Mouse (Mus musculus) ovary, adult 18-20 months (tissue): ENCODE data around the gene Rom1.

ENCODE experiments used
- DNase-seq: peaks from one replicate; pipeline ENCODE4 v3.0.0; 2022; ENCODE audit warnings: low spot score, mixed read lengths

The Rom1 gene

DNA sequence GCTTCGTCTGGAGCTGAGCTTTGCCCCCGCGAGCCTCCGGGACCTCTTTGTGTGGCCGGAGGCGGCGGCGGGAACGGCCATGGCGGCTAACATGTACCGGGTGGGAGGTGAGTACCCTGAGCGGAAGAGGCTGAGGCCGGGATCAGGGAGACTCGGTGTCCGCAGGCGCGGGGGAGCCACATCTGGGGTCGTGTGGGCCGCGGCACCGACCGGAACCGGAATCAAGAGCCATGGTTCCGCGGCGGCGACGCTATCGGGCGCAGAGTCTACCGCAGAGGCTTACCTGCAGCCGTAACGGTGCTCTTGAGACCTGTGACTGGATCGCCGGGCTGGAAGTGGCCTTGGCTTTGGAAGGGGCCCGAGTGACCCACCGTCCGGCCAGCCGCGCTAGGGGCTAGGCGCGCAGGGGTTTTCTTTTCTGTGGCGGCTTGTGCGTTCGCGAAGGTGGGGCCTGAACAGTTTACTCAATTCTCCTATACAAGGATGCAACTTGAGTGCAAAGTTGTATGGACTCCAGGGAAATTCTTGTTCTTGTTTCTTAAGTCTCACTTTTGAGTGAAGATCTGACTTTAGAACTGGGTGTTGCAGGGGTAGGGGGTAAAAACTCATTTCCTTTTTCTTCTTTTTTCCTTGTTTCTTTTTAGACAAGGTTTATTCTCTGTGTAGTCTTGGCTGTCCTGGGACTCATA lies 13.3 kb upstream of the Rom1 start:
- DNase-seq, result no peak

- peak; percentile 90 for DNase-seq
Observed at GRCm38 (mm10) chr19:8941515-8942217, 12.5 kb upstream of the Rom1 start, which contains the start of gene Mta2. TSS of gene Mta2 (plus strand) at chr19:8941875.

- DNase-seq, result no peak
Observed at GRCm38 (mm10) chr19:8941136-8941514, 12.0 kb upstream of the Rom1 start.

- no peak for DNase-seq
Observed at GRCm38 (mm10) chr19:8940526-8941133, 11.5 kb upstream of the Rom1 start.

- no peak for DNase-seq
Observed at GRCm38 (mm10) chr19:8936736-8937135, 7.6 kb upstream of the Rom1 start.

GRCm38 (mm10) chr19:8930771-8931170 lies 1.6 kb upstream of the Rom1 start:
- no peak for DNase-seq

DNA sequence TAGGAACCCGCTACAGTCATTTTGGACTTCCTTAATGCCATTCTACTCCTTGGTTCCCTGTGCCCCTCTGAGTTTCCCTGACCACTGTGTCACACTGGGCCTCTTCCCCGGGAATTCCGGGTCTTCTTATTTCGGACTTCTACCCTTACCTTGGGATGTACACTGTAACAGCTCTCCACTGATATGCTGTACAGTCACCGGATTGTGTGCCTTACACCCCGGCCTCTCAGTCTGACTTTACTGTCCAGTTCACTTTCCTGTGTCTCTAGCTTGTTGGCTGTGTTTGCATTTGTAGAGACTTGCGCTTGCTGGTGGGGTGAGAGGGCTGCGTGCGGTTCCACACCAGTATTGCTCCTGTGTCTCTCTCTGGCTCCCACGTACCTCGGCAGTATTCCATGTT lies 961 bp upstream of the Rom1 start:
- no peak for DNase-seq

DNA sequence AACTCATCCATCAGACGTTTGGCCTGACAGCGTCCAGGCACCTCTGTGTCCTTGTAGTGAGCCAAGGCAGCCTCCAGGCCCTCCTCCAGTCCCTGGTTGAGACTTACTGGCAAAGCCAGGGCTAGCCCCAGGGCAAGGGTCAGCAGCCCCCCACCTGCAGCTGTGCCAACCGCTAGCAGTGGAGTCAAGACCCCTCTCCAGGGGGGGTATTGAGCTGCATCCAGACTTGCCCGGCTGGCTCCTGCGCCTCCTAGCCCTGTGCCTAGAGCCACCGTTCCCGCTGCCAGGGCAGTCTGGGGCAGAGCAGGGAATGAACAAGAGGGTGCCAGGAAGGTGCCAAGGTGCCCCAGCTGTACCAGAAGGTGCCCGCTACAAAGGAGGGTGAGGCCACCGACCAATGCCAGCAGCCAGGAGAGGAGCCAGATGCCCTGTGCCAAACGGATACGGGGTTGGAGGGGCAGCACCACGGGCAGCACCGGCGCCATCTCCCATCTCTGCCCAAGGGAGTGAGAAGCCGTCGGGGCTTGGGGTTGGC lies 400 bp downstream of the Rom1 start:
- no peak for DNase-seq

DNA sequence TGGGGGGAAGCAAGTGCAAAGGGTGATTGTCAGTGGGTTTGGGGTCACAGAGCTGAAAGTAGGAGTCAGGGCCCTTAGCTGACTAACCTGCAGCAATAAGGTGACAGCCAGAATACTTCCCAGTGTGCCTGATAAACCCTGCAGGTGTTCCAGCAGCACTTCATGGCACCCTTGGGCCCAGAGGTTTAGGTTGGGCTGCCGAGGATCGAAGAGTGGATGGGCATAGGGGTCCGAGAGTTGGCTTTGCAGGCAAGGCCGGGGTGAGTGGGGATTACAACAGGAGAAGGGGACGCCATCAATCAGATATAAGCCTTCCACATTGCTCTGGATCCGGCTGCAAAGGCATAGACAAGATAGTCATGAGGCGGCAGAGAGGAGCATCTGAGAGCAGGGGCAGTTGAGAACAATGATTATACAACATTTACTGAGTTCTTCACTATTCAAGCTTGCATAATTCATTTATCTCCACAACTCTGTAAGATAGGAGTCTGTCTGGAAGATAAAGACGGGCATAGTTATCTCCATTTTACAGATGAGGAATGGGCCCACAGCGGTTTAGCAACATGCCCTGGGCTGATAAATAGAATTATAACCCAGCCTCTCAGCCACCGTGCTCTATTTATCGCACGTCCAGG lies 1.1 kb downstream of the Rom1 start:
- DNase-seq, result no peak

- no peak for DNase-seq
Observed at GRCm38 (mm10) chr19:8926766-8927165, 2.4 kb downstream of the Rom1 start.

- no peak for DNase-seq
Observed at GRCm38 (mm10) chr19:8921741-8922140, 7.4 kb downstream of the Rom1 start.

- DNase-seq, result no peak
Observed at GRCm38 (mm10) chr19:8920836-8921291, 8.3 kb downstream of the Rom1 start.

DNA sequence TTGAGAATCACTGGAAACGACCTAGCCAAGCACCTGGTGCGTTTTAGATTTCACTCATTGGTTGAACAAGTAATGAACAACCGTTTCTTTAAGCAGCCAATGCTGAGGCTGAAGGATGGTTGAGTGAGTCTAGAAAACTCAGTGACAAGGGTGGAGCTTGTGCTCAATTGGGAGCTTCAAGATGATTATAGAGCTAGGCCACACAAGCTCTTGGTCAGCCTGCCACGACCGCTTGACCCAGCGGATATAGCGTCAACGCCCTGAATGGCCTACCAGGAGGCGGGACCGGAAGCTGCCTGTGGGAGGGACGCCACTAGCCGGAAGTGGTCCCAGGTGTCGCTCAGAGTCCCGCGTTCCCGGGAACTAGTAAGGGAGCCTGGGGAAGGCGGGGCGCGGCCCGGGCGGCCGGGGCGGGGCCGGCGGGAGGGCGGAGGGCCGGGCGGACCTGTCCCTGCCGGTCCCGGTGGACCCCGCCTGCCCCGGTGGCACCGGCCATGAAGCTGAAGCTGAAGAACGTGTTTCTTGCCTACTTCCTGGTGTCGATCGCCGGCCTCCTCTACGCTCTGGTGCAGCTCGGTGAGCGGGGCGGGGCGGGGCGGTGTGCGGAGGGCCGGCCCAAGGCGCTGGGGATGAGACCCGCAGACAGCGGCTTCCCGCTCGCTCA lies 9.0 kb downstream of the Rom1 start, which contains the start of gene B3gat3:
TSS of gene B3gat3 (plus strand) at position 302 of the 664 bp plus-strand sequence.
- DNase-seq, result peak; percentile 92

GRCm38 (mm10) chr19:8919684-8920072 lies 9.5 kb downstream of the Rom1 start:
- DNase-seq, result no peak

GRCm38 (mm10) chr19:8919000-8919399 lies 10.2 kb downstream of the Rom1 start:
- no peak for DNase-seq

DNA sequence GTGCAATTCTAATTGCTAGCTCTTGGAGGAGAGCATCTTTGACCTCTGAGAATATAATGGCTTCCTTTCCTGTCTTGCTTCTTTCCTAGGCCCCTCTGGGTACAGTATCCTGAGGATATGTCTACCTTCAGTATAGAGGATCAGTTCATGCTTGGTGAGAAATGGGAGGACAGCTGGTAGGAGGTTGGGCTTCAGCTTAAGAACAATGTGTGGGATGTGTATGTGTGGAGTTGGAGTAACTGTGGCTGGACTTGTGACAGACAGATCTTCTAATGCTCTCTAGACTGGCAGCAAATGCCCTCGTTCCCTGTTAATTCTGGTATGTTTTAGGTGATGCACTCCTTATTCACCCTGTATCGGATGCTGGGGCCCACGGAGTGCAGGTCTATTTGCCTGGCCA lies 14.9 kb downstream of the Rom1 start:
- DNase-seq, result no peak

- no peak for DNase-seq
Observed at GRCm38 (mm10) chr19:8911810-8912209, 17.3 kb downstream of the Rom1 start.

DNA sequence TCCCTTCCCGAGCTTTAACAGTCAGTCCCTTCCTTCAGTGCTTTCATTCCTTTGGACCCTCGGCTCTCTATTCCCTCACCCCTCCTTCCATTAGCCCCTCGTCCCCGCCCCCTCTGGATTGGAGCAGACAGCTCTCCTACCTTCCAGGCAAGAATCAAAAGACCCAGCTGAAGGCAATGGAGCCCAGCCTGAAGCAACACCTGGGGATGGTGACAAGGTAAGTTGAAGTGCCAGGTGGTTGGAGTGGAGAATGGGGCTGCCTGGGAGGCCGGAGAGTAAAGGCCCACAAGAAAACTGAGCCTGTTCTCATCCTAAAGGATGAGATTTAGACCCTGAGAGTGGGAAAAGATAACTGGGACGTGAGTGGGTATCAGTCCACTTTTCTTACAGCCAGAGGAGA lies 20.6 kb downstream of the Rom1 start:
- DNase-seq, result no peak

DNA sequence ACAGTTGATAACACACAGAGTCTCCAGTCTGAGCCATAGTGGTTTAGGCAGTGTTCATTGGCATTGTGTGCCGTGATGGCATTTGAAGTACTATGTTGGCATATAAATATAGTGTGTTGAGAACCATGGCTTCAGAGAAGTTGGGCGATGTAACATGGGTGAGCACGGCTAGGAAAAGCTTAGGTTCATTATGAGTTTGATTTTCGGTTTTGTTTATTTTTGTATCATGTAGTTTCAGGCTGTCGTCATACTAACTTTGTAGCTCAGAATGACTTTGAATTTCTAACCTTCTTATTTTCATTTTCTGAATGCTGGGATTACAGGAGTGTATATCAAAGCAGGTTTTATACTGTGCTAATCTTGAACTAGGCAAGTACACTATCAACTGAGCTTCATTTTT lies 25.7 kb downstream of the Rom1 start:
- DNase-seq, result no peak

DNA sequence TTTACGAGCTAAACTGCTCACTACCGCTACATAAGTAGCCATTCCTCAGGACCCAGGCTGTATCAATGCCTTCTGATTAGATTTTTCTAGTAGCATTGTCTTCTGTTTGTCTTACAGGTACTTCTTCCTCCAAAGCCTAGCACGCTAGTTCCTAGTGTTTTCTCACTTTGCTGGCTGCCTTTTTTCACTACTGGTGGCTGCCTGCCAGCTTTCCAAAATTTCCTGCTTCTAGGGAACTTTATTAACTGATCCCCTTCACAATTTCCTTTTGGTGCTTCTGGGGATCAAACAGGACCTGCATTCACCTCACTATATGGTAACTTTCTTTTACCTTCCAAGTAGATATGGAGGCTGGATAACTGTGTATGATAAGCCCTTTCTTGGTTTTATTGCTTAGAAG lies 30.1 kb downstream of the Rom1 start:
- no peak for DNase-seq

DNA sequence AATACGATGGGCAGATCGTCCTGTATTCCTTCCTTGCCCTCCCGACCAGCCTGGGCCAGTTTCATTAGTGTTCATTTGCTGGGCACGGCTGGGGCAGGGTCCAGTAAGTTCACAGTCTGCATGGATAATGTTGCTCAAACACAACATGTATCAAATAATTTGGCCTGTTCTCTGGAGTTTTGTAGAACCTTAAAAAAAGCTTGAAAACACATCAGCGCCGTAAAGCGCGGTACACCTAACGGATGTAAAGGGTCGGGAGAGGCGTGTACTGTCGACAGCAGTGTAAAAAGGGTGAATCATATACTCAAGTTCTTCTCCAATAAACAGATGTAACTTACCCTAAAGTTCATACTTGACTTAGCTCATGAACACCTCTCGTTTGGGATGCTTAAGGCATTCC lies 30.6 kb downstream of the Rom1 start:
- no peak for DNase-seq
